Comparison of ENCODE assay signal across 8 mouse cellular contexts in the genomic region with DNA sequence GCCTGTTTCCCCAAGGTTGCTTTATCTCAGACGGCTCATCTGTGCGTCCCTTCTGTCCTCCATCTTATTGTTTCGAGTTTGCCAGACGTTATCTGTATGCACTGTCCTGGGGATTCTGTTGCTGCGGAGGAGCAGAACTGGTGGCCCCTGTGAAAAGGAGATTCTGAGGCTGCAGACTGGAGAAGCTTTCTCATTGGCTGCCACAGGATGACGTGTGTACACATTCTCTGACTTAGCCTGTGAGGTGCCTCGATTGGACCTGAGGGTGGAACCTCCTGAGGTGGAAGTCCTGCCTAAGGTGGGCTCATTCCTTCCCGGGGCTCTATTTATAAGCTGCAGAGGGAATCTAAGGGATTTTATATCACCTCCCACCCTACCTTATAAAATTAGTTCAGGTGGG. TPM values are rescaled to one million over a fixed set of nuclear protein-coding genes. Genes with fewer than 3 reads are reported as not detected.
DNase-seq lines count a peak whose midpoint lies in the region; ATAC-seq lines count a peak whose summit lies in the region.

No protein-coding gene starts in this region.

- H3K9ac ChIP-seq in embryonic facial prominence, embryonic 11.5 days (replicated peaks; ENCODE audit: low read length): no peak overlapping the region

- no peak overlapping the region for H3K4me2 ChIP-seq in embryonic facial prominence, embryonic 11.5 days (ENCODE audit: low read depth, low read length)

- H3K27me3 ChIP-seq in embryonic facial prominence, embryonic 11.5 days (ENCODE audit: control insufficient read depth, insufficient read depth, low read length): no peaks in the 10 kb centered on the region

- intact Hi-C loops in left cerebral cortex, postnatal 25 days (cut with DNase I): no loop called here

- H3K9me3 ChIP-seq in embryonic facial prominence, embryonic 11.5 days (replicated peaks; ENCODE audit: control insufficient read depth, low read length): no peaks in the 10 kb centered on the region

- no peak overlapping the region for H3K4me3 ChIP-seq in embryonic facial prominence, embryonic 11.5 days (ENCODE audit: low read depth, low read length)

- DNase-seq in adrenal gland, postnatal 14 days: peak; percentile 35
- DNase-seq in adrenal gland, postnatal 25 days: no peak
- peak; percentile 82 for DNase-seq in A20 (ENCODE audit: low read depth, low spot score)
- no peak for DNase-seq in embryonic facial prominence, embryonic 11.5 days (ENCODE audit: low spot score)
- peak; percentile 52 to 92 for DNase-seq in left cerebral cortex, postnatal 25 days (ENCODE audit: low spot score in 2 of 2)
- peak; percentile 37 for DNase-seq in right cerebral cortex, postnatal 25 days
- DNase-seq in lung, postnatal 25 days (ENCODE audit: low spot score): no peak
- no peak for DNase-seq in cerebellum, adult 9-10 months

- no peak overlapping the region for H3K27ac ChIP-seq in embryonic facial prominence, embryonic 11.5 days (replicated peaks; ENCODE audit: low read depth, low read length)

- ATAC-seq in embryonic facial prominence, embryonic 11.5 days (replicated peaks; ENCODE audit: insufficient number of reproducible peaks, low FRiP score, low TSS enrichment, low read depth): peak; percentile 59

- 26% methylated on average over 8 of the region's 8 CpGs for WGBS in embryonic facial prominence, embryonic 11.5 days

- H3K4me1 ChIP-seq in embryonic facial prominence, embryonic 11.5 days (ENCODE audit: control insufficient read depth, insufficient read depth, low read length): no peaks in the 10 kb centered on the region

- H3K36me3 ChIP-seq in embryonic facial prominence, embryonic 11.5 days (replicated peaks; ENCODE audit: control insufficient read depth, insufficient read depth, low read depth, low read length): no peaks in the 10 kb centered on the region

RNA-seq across cellular contexts. Expression of gene Znrf1, which starts 37.7 kb away (rescaled TPM):
- 44.3 and 47.7 TPM in 2 replicates for total RNA-seq in adrenal gland, postnatal 14 days (2021)
- total RNA-seq in adrenal gland, postnatal 25 days (2021): 46.1 and 61.9 TPM in 2 replicates
- 39.3 and 42.9 TPM in 2 replicates for polyA plus RNA-seq in embryonic facial prominence, embryonic 11.5 days (2014; fragmentation: Nextera tagmentation; extraction: Ambion mirVana)
- total RNA-seq in left cerebral cortex, postnatal 25 days (2021): 100 to 1,000 TPM; 166 TPM

RNA-seq across cellular contexts. Expression of gene Wdr59, which starts 51.7 kb away (rescaled TPM):
- total RNA-seq in adrenal gland, postnatal 14 days (2021): 12.0 and 15.4 TPM in 2 replicates
- 12.9 and 15.0 TPM in 2 replicates for total RNA-seq in adrenal gland, postnatal 25 days (2021)
- polyA plus RNA-seq in embryonic facial prominence, embryonic 11.5 days (2014; fragmentation: Nextera tagmentation; extraction: Ambion mirVana): 3.8 and 4.1 TPM in 2 replicates
- total RNA-seq in left cerebral cortex, postnatal 25 days (2021): 10 to 100 TPM; 18.4 to 18.7 TPM

RNA-seq across cellular contexts. Expression of gene Ldhd, which starts 56.6 kb away (rescaled TPM):
- 36.5 and 38.2 TPM in 2 replicates for total RNA-seq in adrenal gland, postnatal 14 days (2021)
- total RNA-seq in adrenal gland, postnatal 25 days (2021): 60.3 and 66.8 TPM in 2 replicates
- 0.24 TPM in 1 of 2 replicates, not detected in the other for polyA plus RNA-seq in embryonic facial prominence, embryonic 11.5 days (2014; fragmentation: Nextera tagmentation; extraction: Ambion mirVana)
- 1 to 10 TPM; 6.8 to 7.7 TPM for total RNA-seq in left cerebral cortex, postnatal 25 days (2021)

Comparison
In these comparisons a context has a peak if more than half of its experiments do, and no peak if none do; other contexts are left out.
1. DNase-seq: peak in adrenal gland, postnatal 14 days (single experiment), A20 (single experiment), left cerebral cortex, postnatal 25 days (2 of 2) and right cerebral cortex, postnatal 25 days (single experiment); none in adrenal gland, postnatal 25 days (single experiment), embryonic facial prominence, embryonic 11.5 days (single experiment), lung, postnatal 25 days (single experiment) and cerebellum, adult 9-10 months (single experiment).